In the genomic region with DNA sequence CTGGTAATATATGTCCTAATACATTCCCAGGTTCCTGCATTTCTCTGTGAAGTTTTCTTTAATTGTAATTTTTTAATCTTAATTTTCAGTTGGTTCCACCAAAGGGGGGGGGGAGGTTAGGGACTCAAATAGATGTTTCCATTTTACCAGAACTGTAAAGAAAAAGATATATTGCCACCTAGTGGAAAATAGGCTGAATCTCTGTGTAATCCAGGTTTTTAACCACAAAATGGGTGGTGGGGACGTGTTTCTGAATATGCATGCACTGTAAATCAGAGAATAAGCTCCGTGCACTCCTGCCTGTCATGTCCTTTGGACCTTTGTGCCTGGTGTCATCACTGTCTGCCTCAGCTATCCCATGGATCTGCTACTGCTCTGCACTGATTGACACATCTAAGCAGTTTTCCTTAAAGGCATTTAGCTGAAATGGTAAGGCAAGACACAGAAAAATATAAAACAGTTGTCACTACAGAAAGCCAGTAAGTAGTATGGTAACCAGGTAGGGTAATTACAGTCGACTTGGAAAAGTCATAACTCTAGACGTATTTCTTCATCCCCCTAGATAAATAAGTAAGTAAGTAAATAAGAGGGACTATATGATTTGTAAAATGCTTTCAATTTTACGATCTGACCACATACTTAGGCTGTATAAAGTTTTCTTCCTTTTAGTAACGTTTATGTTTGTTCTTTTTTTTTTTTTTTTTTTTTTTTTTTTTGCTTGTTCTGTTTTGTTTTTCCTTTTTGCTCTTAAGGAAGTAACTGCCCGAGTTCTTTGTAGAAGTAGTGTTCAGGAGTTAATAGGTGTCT, we compare ENCODE assay signal across 14 mouse cellular contexts. TPM values are rescaled to one million over a fixed set of nuclear protein-coding genes. Genes with fewer than 3 reads are reported as not detected.
DNase-seq lines count a peak whose midpoint lies in the region; ATAC-seq and TF ChIP-seq lines count a peak whose summit lies in the region.
"Had no signal": no experiment of that assay in that cellular context is flagged by ENCODE, and none has a peak within 500 bp of the region (broad histone marks: within the 10 kb centered on the region; RNA-seq: fewer than 3 reads in every experiment).

No protein-coding gene starts in this region.

- no peak overlapping the region for H3K4me3 ChIP-seq in heart, postnatal 0 days (ENCODE audit: low read depth, low read length)
- no peak overlapping the region for H3K4me3 ChIP-seq in neural tube, embryonic 11.5 days (ENCODE audit: low read depth, low read length)
- no peak overlapping the region for H3K4me3 ChIP-seq in neural tube, embryonic 15.5 days (replicated peaks)
- H3K4me3 ChIP-seq in stomach, postnatal 0 days (ENCODE audit: low read depth, low read length): no peak overlapping the region
- H3K4me3 ChIP-seq in kidney, embryonic 16.5 days (ENCODE audit: low read length): no peak overlapping the region
- H3K4me3 ChIP-seq: heart, embryonic 10.5 days; limb, embryonic 15.5 days had no signal

- intact Hi-C loops in left cerebral cortex, postnatal 10 days (cut with DNase I): no loop called here

- TF ChIP-seq EP300 in heart, postnatal 0 days (IDR thresholded peaks at IDR 0.05; ENCODE audit: low read depth): no peak
- no peak for TF ChIP-seq EP300 in stomach, postnatal 0 days (optimal IDR thresholded peaks at IDR 0.05)

- no peak overlapping the region for H3K27ac ChIP-seq in heart, postnatal 0 days (ENCODE audit: low read depth)
- no peak overlapping the region for H3K27ac ChIP-seq in neural tube, embryonic 11.5 days (ENCODE audit: low read depth, low read length)
- H3K27ac ChIP-seq in neural tube, embryonic 15.5 days (replicated peaks): no peak overlapping the region
- H3K27ac ChIP-seq in stomach, postnatal 0 days (replicated peaks): no peak overlapping the region
- H3K27ac ChIP-seq in kidney, embryonic 16.5 days (ENCODE audit: low read length): no peak overlapping the region
- H3K27ac ChIP-seq: heart, embryonic 10.5 days; limb, embryonic 15.5 days had no signal

- H3K36me3 ChIP-seq in heart, postnatal 0 days (replicated peaks; ENCODE audit: control insufficient read depth, insufficient read depth, low read length): no peaks in the 10 kb centered on the region
- no peaks in the 10 kb centered on the region for H3K36me3 ChIP-seq in neural tube, embryonic 11.5 days (ENCODE audit: control insufficient read depth, insufficient read depth, low read length)
- no peaks in the 10 kb centered on the region for H3K36me3 ChIP-seq in neural tube, embryonic 15.5 days
- H3K36me3 ChIP-seq in stomach, postnatal 0 days (ENCODE audit: control insufficient read depth, insufficient read depth, low read length): no peaks in the 10 kb centered on the region
- H3K36me3 ChIP-seq in kidney, embryonic 16.5 days (ENCODE audit: insufficient read depth, low read length): no peaks in the 10 kb centered on the region
- H3K36me3 ChIP-seq: G1E; heart, embryonic 10.5 days; limb, embryonic 15.5 days had no signal

- H3K27me3 ChIP-seq in heart, postnatal 0 days (ENCODE audit: control insufficient read depth, insufficient read depth, low read length): no peaks in the 10 kb centered on the region
- no peaks in the 10 kb centered on the region for H3K27me3 ChIP-seq in neural tube, embryonic 11.5 days (ENCODE audit: control insufficient read depth, insufficient read depth, low read length)
- H3K27me3 ChIP-seq in neural tube, embryonic 15.5 days (replicated peaks): peaks cover 11% of the 10 kb centered on the region; the same call in 1 of the 2 replicates
- no peaks in the 10 kb centered on the region for H3K27me3 ChIP-seq in stomach, postnatal 0 days (ENCODE audit: control insufficient read depth, insufficient read depth, low read length)
- H3K27me3 ChIP-seq in kidney, embryonic 16.5 days (ENCODE audit: insufficient read depth, low read length): peaks cover 8% of the 10 kb centered on the region
- H3K27me3 ChIP-seq: limb, embryonic 15.5 days had no signal

- no peak overlapping the region for H3K9ac ChIP-seq in heart, postnatal 0 days (replicated peaks; ENCODE audit: low read depth, low read length)
- H3K9ac ChIP-seq in neural tube, embryonic 11.5 days (ENCODE audit: low read length): no peak overlapping the region
- no peak overlapping the region for H3K9ac ChIP-seq in neural tube, embryonic 15.5 days (replicated peaks)
- H3K9ac ChIP-seq in stomach, postnatal 0 days (ENCODE audit: low read length): no peak overlapping the region
- no peak overlapping the region for H3K9ac ChIP-seq in kidney, embryonic 16.5 days (replicated peaks; ENCODE audit: low read length)
- H3K9ac ChIP-seq: limb, embryonic 15.5 days had no signal

- H3K4me1 ChIP-seq in heart, postnatal 0 days (ENCODE audit: control insufficient read depth, insufficient read depth): no peaks in the 10 kb centered on the region
- H3K4me1 ChIP-seq in neural tube, embryonic 11.5 days (ENCODE audit: control insufficient read depth, insufficient read depth, low read length): no peaks in the 10 kb centered on the region
- H3K4me1 ChIP-seq in neural tube, embryonic 15.5 days: no peaks in the 10 kb centered on the region
- H3K4me1 ChIP-seq in stomach, postnatal 0 days (replicated peaks; ENCODE audit: control insufficient read depth, insufficient read depth): no peaks in the 10 kb centered on the region
- H3K4me1 ChIP-seq in kidney, embryonic 16.5 days (ENCODE audit: insufficient read depth, low read length): peaks cover 4% of the 10 kb centered on the region; the same call in 1 of the 2 replicates
- H3K4me1 ChIP-seq: heart, embryonic 10.5 days; limb, embryonic 15.5 days had no signal

- peak; percentile 29; the same call in 1 of the 2 replicates for TF ChIP-seq CTCF in heart, postnatal 0 days (IDR thresholded peaks at IDR 0.05; ENCODE audit: low read depth)
- peak; percentile 61 for TF ChIP-seq CTCF in stomach, postnatal 0 days (IDR thresholded peaks at IDR 0.05; ENCODE audit: low read depth)

- H3K9me3 ChIP-seq in heart, postnatal 0 days (replicated peaks; ENCODE audit: control insufficient read depth, low read length): no peaks in the 10 kb centered on the region
- H3K9me3 ChIP-seq in neural tube, embryonic 11.5 days (ENCODE audit: control insufficient read depth, low read length): no peaks in the 10 kb centered on the region
- H3K9me3 ChIP-seq in neural tube, embryonic 15.5 days (replicated peaks): no peaks in the 10 kb centered on the region
- H3K9me3 ChIP-seq in stomach, postnatal 0 days (ENCODE audit: control insufficient read depth, low read length): no peaks in the 10 kb centered on the region
- no peaks in the 10 kb centered on the region for H3K9me3 ChIP-seq in kidney, embryonic 16.5 days (ENCODE audit: low read length)
- H3K9me3 ChIP-seq: heart, embryonic 10.5 days; limb, embryonic 15.5 days had no signal

- no peak for ATAC-seq in heart, postnatal 0 days (ENCODE audit: insufficient read depth, low read depth)
- no peak for ATAC-seq in neural tube, embryonic 11.5 days (ENCODE audit: insufficient read depth, low FRiP score, low TSS enrichment)
- ATAC-seq in neural tube, embryonic 15.5 days (ENCODE audit: low FRiP score): no peak
- ATAC-seq in common myeloid progenitor, adult 5-6 weeks (replicated peaks; ENCODE audit: low read depth, poor library complexity, severe bottlenecking): peak; percentile 47
- no peak for ATAC-seq in stomach, postnatal 0 days (ENCODE audit: low FRiP score, low TSS enrichment)
- no peak for ATAC-seq in kidney, embryonic 16.5 days (ENCODE audit: low FRiP score, low TSS enrichment)

- 54% methylated on average over 7 of the region's 7 CpGs for WGBS in heart, postnatal 0 days
- WGBS in neural tube, embryonic 11.5 days: 60% methylated on average over 7 of the region's 7 CpGs
- 54% methylated on average over 7 of the region's 7 CpGs for WGBS in neural tube, embryonic 15.5 days
- 51% methylated on average over 7 of the region's 7 CpGs for WGBS in stomach, postnatal 0 days
- WGBS in kidney, embryonic 16.5 days: 52% methylated on average over 7 of the region's 7 CpGs

- DNase-seq in heart, postnatal 0 days (ENCODE audit: low spot score): no peak
- DNase-seq in heart, adult 9 months (ENCODE audit: low spot score in 2 of 2): no peak
- DNase-seq in neural tube, embryonic 11.5 days (ENCODE audit: low spot score): peak; percentile 17
- DNase-seq in stomach, postnatal 0 days (ENCODE audit: low spot score): no peak
- no peak for DNase-seq in left cerebral cortex, postnatal 10 days (ENCODE audit: extremely low spot score in 1 of 2, low spot score in 2 of 2)
- DNase-seq: adrenal gland, postnatal 25 days; kidney, adult 11 months had no signal

- no peak overlapping the region for H3K4me2 ChIP-seq in heart, postnatal 0 days (ENCODE audit: low read depth, low read length)
- no peak overlapping the region for H3K4me2 ChIP-seq in neural tube, embryonic 11.5 days (ENCODE audit: low read depth)
- no peak overlapping the region for H3K4me2 ChIP-seq in neural tube, embryonic 15.5 days
- H3K4me2 ChIP-seq in stomach, postnatal 0 days (replicated peaks; ENCODE audit: low read depth): no peak overlapping the region
- no peak overlapping the region for H3K4me2 ChIP-seq in kidney, embryonic 16.5 days (replicated peaks; ENCODE audit: low read depth, low read length)
- H3K4me2 ChIP-seq: limb, embryonic 15.5 days had no signal

RNA-seq across cellular contexts. Expression of gene Prdm8, which starts 31.6 kb away (rescaled TPM):
- total RNA-seq in heart, postnatal 0 days (2014; rRNA removed; ENCODE audit: low replicate concordance): 0.19 TPM in 1 of 2 replicates, not detected in the other
- polyA plus RNA-seq in heart, postnatal 0 days (2015; fragmentation: Nextera tagmentation; extraction: Ambion mirVana): not detected in 2 replicates
- polyA plus RNA-seq in neural tube, embryonic 11.5 days (2014; fragmentation: Nextera tagmentation; extraction: Ambion mirVana): 5.9 and 6.1 TPM in 2 replicates
- 3.6 and 3.9 TPM in 2 replicates for polyA plus RNA-seq in neural tube, embryonic 15.5 days (2015; fragmentation: Nextera tagmentation; extraction: Ambion mirVana)
- not detected in 2 replicates for total RNA-seq in common myeloid progenitor, adult 5-6 weeks (2017)
- polyA plus RNA-seq in stomach, postnatal 0 days (2015; fragmentation: Nextera tagmentation; extraction: Ambion mirVana): 0.06 and 0.07 TPM in 2 replicates
- 10 to 100 TPM; 44.9 to 53.3 TPM for total RNA-seq in left cerebral cortex, postnatal 10 days (2021)
- polyA plus RNA-seq in kidney, embryonic 16.5 days (2015; fragmentation: Nextera tagmentation; extraction: Ambion mirVana): 0.04 TPM in 1 of 2 replicates, not detected in the other
- total RNA-seq: adrenal gland, postnatal 25 days; G1E had no signal
- polyA plus RNA-seq: G1E; heart, embryonic 10.5 days; thymus, postnatal 0 days had no signal

RNA-seq across cellular contexts. Expression of gene Fgf5, which starts 55.4 kb away (rescaled TPM):
- not detected in 2 replicates for total RNA-seq in heart, postnatal 0 days (2014; rRNA removed; ENCODE audit: low replicate concordance)
- 0.16 TPM in 1 of 2 replicates, not detected in the other for polyA plus RNA-seq in heart, postnatal 0 days (2015; fragmentation: Nextera tagmentation; extraction: Ambion mirVana)
- polyA plus RNA-seq in neural tube, embryonic 11.5 days (2014; fragmentation: Nextera tagmentation; extraction: Ambion mirVana): 1.8 and 2.3 TPM in 2 replicates
- polyA plus RNA-seq in neural tube, embryonic 15.5 days (2015; fragmentation: Nextera tagmentation; extraction: Ambion mirVana): 1.4 and 1.7 TPM in 2 replicates
- not detected in 2 replicates for total RNA-seq in common myeloid progenitor, adult 5-6 weeks (2017)
- polyA plus RNA-seq in stomach, postnatal 0 days (2015; fragmentation: Nextera tagmentation; extraction: Ambion mirVana): 0.39 and 0.55 TPM in 2 replicates
- total RNA-seq in left cerebral cortex, postnatal 10 days (2021): 1 to 10 TPM; 2.2 to 2.8 TPM
- 0.12 and 0.55 TPM in 2 replicates for polyA plus RNA-seq in kidney, embryonic 16.5 days (2015; fragmentation: Nextera tagmentation; extraction: Ambion mirVana)
- total RNA-seq: adrenal gland, postnatal 25 days; G1E had no signal
- polyA plus RNA-seq: G1E; thymus, postnatal 0 days had no signal
